Mouse (Mus musculus) kidney, postnatal 0 days (tissue): ENCODE measurements around the gene Jag1. TPM values are rescaled to one million over a fixed set of nuclear protein-coding genes. Genes with fewer than 3 reads are reported as not detected.

Source experiments
- ATAC-seq: fragments of 200-750 bp; cut with Nextera tagmentation; replicated peaks from 2 replicates; pipeline ENCODE4 v1.8.0; 2017; ENCODE audit warnings: low read depth, moderate number of reproducible peaks, moderate TSS enrichment, moderate library complexity; ENCODE audit not compliant: low FRiP score
- DNase-seq: peaks from one replicate; pipeline ENCODE4 v3.0.0-alpha.2; 2016; ENCODE audit warnings: low spot score
- H3K27ac ChIP-seq: fragments of 300-500 bp; sonication (generic); 2 replicates; pipeline ENCODE4 v1.5.1; 2014; ENCODE audit warnings: mild to moderate bottlenecking
- H3K27me3 ChIP-seq: fragments of 300-500 bp; sonication (generic); 2 replicates; pipeline ENCODE4 v1.6.1; 2014; ENCODE audit warnings: low read length, mixed read lengths; ENCODE audit not compliant: insufficient read depth
- H3K36me3 ChIP-seq: fragments of 300-500 bp; sonication (generic); 2 replicates; pipeline ENCODE4 v1.6.1; 2014; ENCODE audit warnings: low read length, mixed read lengths; ENCODE audit not compliant: insufficient read depth
- H3K4me1 ChIP-seq: fragments of 300-500 bp; sonication (generic); replicated peaks from 2 replicates; pipeline ENCODE4 v1.6.1; 2014; ENCODE audit warnings: antibody characterized with exemption, low read length, mixed read lengths; ENCODE audit not compliant: insufficient read depth
- H3K4me2 ChIP-seq: fragments of 300-500 bp; sonication (generic); 2 replicates; pipeline ENCODE4 v1.6.1; 2014; ENCODE audit warnings: mild to moderate bottlenecking, low read length, moderate library complexity, mixed read lengths
- H3K4me3 ChIP-seq: fragments of 300-500 bp; sonication (generic); replicated peaks from 2 replicates; pipeline ENCODE4 v1.5.1; 2014; ENCODE audit warnings: low read depth, low read length
- H3K9ac ChIP-seq: fragments of 300-500 bp; sonication (generic); 2 replicates; pipeline ENCODE4 v1.6.1; 2014; ENCODE audit warnings: low read depth, low read length
- H3K9me3 ChIP-seq: fragments of 300-500 bp; sonication (generic); replicated peaks from 2 replicates; pipeline ENCODE4 v1.6.1; 2016; ENCODE audit warnings: low read length, inconsistent platforms, mixed read lengths
- CTCF ChIP-seq: IDR thresholded peaks from 2 replicates; pipeline ENCODE4 v1.5.1; 2016; ENCODE audit warnings: antibody characterized with exemption, low read depth, mild to moderate bottlenecking, moderate library complexity
- WGBS: fragments of 180-500 bp; shearing (Covaris S2); extraction: QIAGEN DNeasy Blood & Tissue Kit; methylation state at CpG from one replicate; pipeline ENCODE4 v1.1.7; 2014; 5-methylcytosine and 5-hydroxymethylcytosine counted together
- polyA plus RNA-seq: library from polyadenylated mRNA; unstranded; fragments of >200 nt; fragmentation: Nextera tagmentation; extraction: Ambion mirVana; gene quantifications from 2 replicates; pipeline ENCODE4 v1.2.1, GENCODE M21; 2015

Gene Jag1
- polyA plus RNA-seq = 44.6 and 47.6 TPM in 2 replicates

- under 1% methylated on average over 57 of the region's 59 CpGs for WGBS
- H3K4me1 ChIP-seq = peaks cover 5% of the 10 kb centered on the region; the same call in 1 of the 2 replicates
- H3K9ac ChIP-seq = peak within 1 kb of the TSS; percentile 82
- no peaks in the 10 kb centered on the region for H3K9me3 ChIP-seq
- no peak for TF ChIP-seq CTCF
- H3K4me3 ChIP-seq = peak within 1 kb of the TSS; percentile 58
- peak; percentile 64 for DNase-seq
- no peak for ATAC-seq
- no peaks in the 10 kb centered on the region for H3K36me3 ChIP-seq
- H3K27ac ChIP-seq = peak within 1 kb of the TSS; percentile 98
- no peaks in the 10 kb centered on the region for H3K27me3 ChIP-seq
- peak within 1 kb of the TSS; percentile 77 for H3K4me2 ChIP-seq
Observed at GRCm38 (mm10) chr2:137116025-137116674, at the start of gene Jag1. Jag1 (minus strand) TSS chr2:137116644.

- H3K27ac ChIP-seq = no peak overlapping the region
- no peak overlapping the region for H3K4me3 ChIP-seq
- peak; percentile 65 for DNase-seq
- H3K9ac ChIP-seq = no peak overlapping the region
- no peaks in the 10 kb centered on the region for H3K36me3 ChIP-seq
- no peak overlapping the region for H3K4me2 ChIP-seq
- H3K27me3 ChIP-seq = no peaks in the 10 kb centered on the region
- ATAC-seq = peak; percentile 59; the same call in 1 of the 2 replicates
- H3K4me1 ChIP-seq = no peaks in the 10 kb centered on the region; the same call in 1 of the 2 replicates
- WGBS = 46% methylated on average over 1 of the region's 1 CpGs
- TF ChIP-seq CTCF = no peak
- H3K9me3 ChIP-seq = no peaks in the 10 kb centered on the region
Observed at GRCm38 (mm10) chr2:137156018-137156417, 39.6 kb upstream of the Jag1 start.

GRCm38 (mm10) chr2:137153825-137154224 is 37.4 kb upstream of the Jag1 start:
- peak; percentile 66; the same call in 1 of the 2 replicates for ATAC-seq
- 29% methylated on average over 4 of the region's 4 CpGs for WGBS
- Histone ChIP-seq H3K9me3 (no peaks in the 10 kb centered on the region), H3K4me2 (no peak overlapping the region), H3K4me3 (no peak overlapping the region), H3K4me1 (no peaks in the 10 kb centered on the region; the same call in 1 of the 2 replicates), H3K36me3 (no peaks in the 10 kb centered on the region), H3K9ac (no peak overlapping the region), H3K27me3 (no peaks in the 10 kb centered on the region), H3K27ac (peak overlapping the region; percentile 48; the same call in 1 of the 2 replicates)
- no peak for TF ChIP-seq CTCF
- peak; percentile 12 for DNase-seq

GRCm38 (mm10) chr2:137153172-137153667 is 36.8 kb upstream of the Jag1 start:
- H3K27me3 ChIP-seq = no peaks in the 10 kb centered on the region
- H3K4me1 ChIP-seq = no peaks in the 10 kb centered on the region; the same call in 1 of the 2 replicates
- H3K27ac ChIP-seq = 0 out of 2 replicates have a peak overlapping the region, but pooled peaks have one; percentile 6
- ATAC-seq (peak; percentile 43; the same call in 1 of the 2 replicates), DNase-seq (peak; percentile 15)
- no peaks in the 10 kb centered on the region for H3K9me3 ChIP-seq
- TF ChIP-seq CTCF = no peak
- 49% methylated on average over 10 of the region's 10 CpGs for WGBS
- H3K36me3 ChIP-seq = no peaks in the 10 kb centered on the region
- H3K4me2 ChIP-seq = no peak overlapping the region
- H3K9ac ChIP-seq = no peak overlapping the region
- no peak overlapping the region for H3K4me3 ChIP-seq

- DNase-seq (no peak), ATAC-seq (no peak)
- H3K4me1 ChIP-seq = no peaks in the 10 kb centered on the region; the same call in 1 of the 2 replicates
- H3K9ac ChIP-seq = no peak overlapping the region
- no peak for TF ChIP-seq CTCF
- H3K4me2 ChIP-seq = no peak overlapping the region
- no peak overlapping the region for H3K4me3 ChIP-seq
- H3K9me3 ChIP-seq = no peaks in the 10 kb centered on the region
- no peaks in the 10 kb centered on the region for H3K27me3 ChIP-seq
- no peak overlapping the region for H3K27ac ChIP-seq
- WGBS = 94% methylated on average over 3 of the region's 3 CpGs
- no peaks in the 10 kb centered on the region for H3K36me3 ChIP-seq
Observed at GRCm38 (mm10) chr2:137150953-137151352, 34.5 kb upstream of the Jag1 start.

- Histone ChIP-seq H3K9me3 (no peaks in the 10 kb centered on the region), H3K27ac (no peak overlapping the region), H3K4me3 (no peak overlapping the region), H3K36me3 (no peaks in the 10 kb centered on the region), H3K9ac (no peak overlapping the region), H3K27me3 (no peaks in the 10 kb centered on the region), H3K4me1 (no peaks in the 10 kb centered on the region), H3K4me2 (no peak overlapping the region)
- DNase-seq (no peak), ATAC-seq (no peak)
- TF ChIP-seq CTCF = no peak
- WGBS = 81% methylated on average over 2 of the region's 2 CpGs
Observed at GRCm38 (mm10) chr2:137146938-137147666, 30.7 kb upstream of the Jag1 start.
